Mouse (Mus musculus) thymus, adult 18-20 months (tissue): Measurements from ENCODE around the gene 4833427G06Rik.
"Not testable (repeated sequence)": the region's sequence is repeated elsewhere in the genome, so short reads cannot be mapped to it uniquely, and the experiment has no call there.

ENCODE experiments used
- DNase-seq, 2 experiments: peaks; one replicate each; pipeline ENCODE4 v3.0.0; 2022; ENCODE audit warnings: mixed read lengths in 2 of 2

4833427G06Rik gene

DNA sequence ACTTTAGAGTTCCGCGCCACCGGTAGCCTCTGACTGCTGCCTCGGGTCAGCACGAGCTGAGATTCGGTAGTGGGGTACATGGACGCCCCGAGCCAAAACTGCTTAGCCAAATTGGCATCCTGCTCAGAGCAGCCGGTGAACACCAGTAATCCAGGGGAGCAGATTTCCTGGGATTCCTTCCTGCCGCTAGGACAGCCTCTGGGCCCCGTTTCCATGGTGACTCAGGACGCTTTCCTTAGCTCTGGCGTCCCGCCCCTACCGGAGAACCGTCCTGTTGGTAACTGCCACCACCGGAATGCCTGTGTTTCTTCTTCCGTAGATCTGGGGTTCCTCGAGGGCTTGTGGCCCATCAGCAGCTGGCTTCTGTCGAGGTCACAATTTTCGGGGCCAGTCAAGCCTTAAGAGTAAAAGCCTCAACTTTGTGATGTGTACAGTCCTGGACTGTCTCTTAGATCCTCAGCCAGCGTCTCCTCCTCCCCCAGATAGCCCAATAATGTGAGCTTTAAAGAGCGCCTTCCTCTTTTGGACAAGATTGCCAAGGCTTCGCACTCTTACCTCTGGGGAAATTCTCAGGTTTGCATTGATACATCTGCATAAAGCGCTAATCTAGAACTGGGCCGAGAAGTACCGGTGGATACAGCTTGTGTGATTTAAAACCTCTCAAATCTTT, at the start of gene 4833427G06Rik:
4833427G06Rik (minus strand) TSS at position 323 of the 670 bp plus-strand sequence.
- DNase-seq, result no peak

DNA sequence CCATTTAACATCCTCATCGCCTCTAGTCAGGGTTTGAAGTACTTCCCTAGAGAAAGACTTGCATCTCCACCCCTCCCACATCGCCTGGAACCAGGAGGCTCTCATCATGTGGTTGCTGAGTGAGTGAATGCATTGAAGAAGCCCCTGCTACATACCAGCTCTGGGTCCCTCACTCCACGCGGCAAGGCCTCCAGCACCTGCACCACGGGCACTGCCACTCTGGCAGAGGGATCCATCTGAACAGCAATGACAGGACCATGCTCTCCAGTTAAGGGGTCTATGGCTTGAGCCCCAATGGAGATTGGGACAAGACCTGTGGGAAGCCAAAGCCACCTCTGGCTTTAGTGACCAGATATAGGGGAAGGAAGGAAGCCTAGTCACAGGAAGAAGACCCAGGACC, 45.4 kb upstream of the 4833427G06Rik start:
- DNase-seq, result no peak

DNA sequence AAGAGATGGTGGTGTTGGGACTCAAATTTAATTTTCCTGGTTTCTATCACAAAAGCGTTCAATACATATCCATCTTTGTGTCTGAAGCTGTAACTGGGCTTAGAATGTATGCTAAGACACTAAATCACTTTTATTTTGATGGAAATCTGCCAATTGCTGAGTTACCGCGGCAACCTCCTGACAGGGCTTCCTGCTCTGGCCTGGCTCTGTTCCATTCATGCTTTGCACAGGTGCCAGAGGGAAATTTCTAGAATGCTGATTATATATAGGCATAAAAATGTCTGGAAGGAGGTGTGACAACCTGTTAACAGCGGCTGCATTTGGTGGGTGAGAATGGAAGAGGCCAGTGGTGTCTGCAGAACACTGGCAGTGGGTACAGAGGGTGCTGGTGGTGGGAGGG, 44.6 kb upstream of the 4833427G06Rik start:
- DNase-seq, result no peak

DNA sequence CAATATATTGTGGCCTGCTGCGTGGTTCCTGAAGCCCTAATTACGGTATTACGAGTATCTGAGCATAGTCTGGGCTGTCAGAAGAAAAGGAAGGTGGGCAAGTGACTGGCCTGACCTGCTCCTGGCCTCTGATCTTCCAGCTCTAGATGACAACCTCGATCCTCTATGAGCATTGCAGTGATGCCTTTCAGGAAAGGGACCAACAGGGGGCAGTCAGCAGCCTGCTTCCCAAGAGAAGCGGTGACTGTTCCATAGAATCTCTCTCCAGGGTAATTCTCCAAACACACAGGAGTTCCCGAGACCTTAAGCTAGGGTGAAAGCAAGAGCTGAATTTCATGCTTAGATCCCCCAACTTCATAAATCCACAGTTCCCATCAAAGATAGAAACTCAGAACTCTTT, 42.3 kb upstream of the 4833427G06Rik start:
- DNase-seq, result no peak

DNA sequence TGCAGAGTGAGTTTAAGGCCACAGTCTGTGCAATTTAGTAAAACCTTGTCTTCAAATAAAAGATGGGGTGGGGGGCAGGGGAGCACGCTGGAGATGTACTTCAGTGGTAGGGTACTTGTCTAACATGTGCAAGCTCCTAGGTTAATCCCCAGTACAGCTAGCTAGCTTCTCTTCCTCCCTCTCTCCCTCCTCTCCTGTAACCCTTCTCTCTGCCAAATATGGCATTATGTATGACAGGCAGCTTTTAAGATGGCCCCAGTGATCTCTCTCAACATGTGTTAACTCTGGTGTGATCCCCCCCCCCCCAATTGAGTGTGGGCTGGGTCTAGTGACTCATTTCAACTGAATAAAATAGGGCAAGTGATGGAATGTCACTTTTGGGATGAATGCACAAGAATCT, 41.6 kb upstream of the 4833427G06Rik start:
- no peak for DNase-seq

DNA sequence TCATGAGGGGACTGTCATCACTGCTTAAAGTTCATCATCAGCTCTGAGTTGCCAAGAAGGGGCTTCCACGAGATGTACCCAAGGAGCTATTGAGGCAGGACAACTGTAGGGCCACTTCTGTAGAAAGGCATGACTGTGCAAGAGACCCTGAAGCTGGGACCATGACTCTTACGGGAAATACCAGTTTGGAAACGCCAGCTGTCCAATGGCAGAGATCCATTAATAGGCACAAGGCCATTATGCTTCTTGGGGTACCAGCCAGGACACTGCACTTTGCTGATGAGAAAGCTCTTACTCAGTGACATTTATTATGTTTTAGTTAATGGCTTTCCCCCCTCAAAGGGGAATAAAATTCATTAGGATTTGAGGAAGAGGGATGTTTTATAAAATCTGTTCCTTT, 38.8 kb upstream of the 4833427G06Rik start:
- no peak for DNase-seq

DNA sequence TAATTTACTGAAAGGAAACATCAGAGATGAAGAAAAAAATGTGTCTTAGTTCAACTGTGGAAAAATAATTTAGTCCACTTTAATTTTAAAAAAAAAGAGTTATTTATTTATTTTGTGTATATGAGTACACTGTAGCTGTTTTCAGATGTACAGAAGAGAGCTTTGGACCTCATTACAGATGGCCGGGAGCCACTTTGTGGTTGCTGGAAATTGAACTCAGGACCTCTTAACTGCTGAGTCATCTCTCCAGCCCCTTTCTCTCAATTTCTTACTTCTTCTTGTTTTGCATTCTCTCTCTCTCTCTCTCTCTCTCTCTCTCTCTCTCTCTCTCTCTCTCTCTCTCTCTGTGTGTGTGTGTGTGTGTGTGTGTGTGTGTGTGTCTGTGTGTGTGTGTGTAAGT, 37.5 kb upstream of the 4833427G06Rik start:
- DNase-seq, result not testable (repeated sequence)

DNA sequence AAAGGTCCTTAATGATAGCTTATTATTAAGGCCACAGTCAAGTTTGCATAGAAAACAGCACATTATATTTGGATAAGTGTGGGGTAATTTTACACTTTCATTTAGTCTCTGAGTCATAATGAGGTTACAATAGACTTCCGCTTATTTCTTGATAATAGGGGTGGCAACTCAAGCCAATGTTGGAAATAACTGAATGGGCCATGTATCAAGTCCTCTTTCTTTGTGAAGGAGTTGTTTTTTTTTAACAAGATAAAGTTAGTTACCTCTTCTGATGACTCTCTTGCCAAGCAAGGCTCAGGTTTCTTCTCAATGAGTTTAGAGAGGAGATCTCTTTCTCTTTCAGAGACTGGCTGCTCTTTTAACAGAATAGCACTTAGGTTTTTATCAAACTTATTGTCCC, 36.4 kb upstream of the 4833427G06Rik start:
- DNase-seq, result no peak

DNA sequence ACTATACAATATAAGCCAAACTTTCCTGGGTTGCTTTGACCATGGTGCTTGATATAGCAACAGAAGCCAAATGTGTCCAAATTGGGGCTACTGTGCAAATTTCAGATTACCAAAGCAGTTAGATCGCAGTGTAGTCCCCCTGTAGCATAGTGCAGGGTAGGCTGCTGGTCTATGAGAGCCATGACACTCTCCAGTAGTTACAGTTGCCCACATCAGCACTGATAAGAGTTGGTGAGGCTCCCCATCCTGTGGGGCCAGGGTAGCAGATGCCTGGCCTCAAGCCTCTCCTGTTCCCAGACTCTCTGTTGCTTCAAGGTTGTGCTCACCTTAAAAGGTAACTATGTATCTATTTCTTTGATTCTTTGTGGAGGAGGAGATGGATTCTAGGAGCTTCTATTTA, 36.0 kb upstream of the 4833427G06Rik start:
- no peak for DNase-seq

DNA sequence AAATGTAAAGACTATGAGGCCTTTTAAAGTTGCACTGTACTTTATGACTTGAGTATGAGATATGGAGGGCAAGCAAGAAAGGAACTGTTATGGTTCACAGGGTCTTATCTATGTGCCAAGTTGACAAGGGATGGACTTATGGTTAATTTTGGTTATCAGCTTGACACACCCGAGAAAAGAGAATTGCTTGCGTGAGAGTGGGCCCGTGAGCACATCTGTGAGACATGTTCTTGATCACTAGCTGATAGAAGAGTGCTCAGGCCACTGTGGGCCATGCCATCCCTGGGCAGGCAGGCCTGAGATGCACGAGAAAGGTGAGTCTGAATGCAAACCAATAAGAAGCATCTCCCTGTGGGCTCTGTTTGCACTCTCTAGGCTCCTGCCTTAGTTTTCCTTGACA, 35.6 kb upstream of the 4833427G06Rik start:
- DNase-seq, result no peak

DNA sequence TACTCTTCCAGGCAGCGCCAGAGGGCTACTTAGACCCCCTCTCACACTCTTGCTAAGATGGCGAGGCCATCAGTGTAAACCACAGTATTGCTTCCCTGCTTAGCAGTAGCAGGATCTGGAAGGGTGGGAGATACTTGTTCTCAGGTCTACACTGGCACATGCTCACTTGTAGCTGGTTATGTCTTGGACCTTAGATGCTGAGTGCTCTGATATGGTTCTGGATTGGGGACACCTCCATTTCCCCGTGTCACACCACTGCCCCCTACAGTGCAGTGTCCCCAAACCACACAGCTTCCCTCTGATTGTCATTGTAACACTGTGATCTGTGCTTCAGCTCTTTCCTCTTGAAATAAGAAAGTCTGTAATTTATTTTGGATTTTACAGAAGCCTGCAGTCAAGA, 35.1 kb upstream of the 4833427G06Rik start:
- DNase-seq, result no peak

DNA sequence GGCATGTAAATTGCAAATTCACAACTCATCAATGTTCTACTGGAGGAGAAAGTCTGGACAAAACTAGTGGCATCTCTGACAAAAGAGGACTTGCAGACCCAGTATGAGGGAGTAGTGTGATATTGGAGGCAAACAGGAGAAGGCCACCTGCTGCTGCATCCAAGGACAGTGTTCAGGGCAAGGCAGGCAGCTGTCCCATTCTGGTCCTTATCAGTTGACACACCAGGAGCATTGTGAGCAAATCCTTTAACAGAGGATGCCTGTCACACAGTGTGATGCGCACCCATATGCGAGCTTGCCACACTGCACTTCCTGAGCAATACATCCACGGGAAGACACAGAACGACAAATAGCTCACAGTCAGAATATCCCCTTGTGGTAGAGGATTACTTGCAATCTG, 12.9 kb upstream of the 4833427G06Rik start:
- DNase-seq, result no peak

DNA sequence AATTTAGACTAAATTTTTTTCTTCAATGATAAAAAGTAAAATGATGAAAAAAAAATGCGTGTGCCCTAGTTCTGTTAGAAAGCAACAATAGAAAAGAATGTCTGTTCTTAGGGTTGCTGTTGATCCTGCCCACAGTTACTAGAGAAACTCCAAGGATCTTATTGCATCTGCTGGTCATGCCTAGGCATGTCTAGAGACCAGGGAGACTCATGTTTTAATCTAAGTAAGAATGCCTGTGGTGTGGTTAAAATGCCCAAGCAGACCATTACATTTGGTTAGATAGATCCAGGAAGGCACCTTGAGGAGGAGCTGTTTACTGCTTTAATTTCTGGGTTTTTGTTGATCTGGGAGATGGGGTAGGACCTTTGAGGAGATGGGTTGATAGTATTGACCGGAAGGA, 3.9 kb upstream of the 4833427G06Rik start:
- no peak for DNase-seq

DNA sequence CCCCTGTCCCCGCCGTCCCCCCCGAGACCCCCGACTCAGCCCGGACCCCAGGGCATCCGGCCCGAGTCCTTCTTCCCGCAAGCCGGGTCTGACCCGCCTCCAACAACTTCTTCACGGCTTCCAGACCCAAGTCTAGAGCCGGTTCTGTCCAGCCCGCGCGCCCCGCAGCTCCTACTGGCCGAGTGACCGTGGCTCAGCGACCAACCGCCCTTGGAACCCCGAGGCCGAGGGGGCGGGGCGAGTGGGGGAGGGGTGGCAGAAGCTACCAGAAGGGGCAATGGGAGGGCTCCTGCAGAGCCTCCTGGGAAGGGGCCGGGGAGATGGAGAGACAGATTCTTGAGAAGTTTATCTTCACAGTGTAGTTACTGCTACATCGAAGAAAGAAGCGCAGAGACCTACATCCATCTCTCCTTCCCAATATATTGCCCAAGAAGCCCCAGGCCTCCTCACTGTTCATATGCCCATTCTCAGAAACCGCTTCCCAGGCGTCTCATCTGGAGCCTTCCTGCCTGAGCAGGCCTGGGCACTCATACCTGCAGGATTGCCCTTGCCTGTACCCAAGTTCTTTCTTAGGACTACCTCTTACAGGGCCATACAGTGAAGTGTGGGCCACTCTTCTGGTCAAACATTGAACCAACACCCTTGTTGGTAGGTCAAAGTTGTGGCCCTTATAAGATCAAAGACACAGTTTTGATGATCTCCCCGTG, 2.1 kb upstream of the 4833427G06Rik start:
- no peak for DNase-seq

DNA sequence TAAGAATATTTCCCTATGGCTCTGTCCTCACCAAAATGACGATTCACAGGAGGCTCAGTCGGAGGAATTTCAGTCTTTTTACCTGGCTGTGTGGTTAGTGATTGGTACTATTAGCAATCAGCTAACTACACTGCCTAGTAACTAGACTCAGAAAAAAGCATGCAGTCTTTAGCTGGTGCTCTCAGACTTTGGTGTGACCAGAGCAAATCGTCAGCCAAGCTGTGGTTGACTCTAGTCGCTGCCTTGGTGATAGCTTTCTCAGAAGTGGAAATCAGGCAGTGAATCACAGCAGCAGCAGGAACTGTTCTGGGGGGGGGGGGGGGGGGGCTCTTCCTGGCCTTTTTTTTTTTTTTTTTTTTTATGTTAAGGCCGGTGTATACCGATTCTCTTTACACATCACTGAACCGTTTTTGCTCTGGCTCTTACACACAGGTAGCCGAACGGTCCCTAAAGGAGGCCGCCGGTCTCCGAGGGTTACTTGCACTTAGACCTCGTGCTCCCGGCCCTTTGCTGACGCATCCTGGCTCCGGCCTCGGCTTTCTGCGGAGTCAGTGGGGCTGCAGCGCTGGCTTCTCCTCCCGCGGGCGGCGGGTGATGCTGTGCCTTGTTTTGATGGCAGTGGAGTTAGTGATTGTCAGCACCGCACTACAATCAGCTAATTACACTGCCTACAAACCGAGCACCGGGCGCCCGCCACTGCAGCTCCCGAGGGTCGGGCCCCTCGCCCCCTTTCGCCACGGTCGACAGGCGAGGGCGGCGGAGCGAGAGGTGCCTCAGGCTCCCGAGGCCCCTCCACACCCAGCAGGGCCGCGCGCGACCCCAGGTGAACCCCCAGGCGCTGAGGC, 1.3 kb upstream of the 4833427G06Rik start:
- DNase-seq, result no peak

DNA sequence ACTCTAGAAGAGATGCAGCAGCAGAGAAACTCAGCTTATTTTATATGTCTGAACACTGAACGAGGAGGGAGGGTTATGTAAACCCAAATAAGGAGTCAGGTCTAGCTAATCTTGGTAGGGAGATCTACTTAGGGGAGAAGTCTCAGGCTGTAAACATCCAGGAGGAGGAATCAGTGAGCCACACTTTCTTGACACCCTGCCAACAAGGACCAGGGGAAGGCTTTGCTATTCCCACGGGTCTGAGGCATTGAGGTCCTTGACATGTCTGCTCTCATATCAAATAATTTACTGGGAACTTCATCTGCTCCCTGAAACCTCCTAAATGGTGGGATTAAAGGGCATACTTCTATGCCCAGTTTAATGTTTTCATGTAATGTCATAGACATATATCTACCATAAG, 5.6 kb downstream of the 4833427G06Rik start:
- DNase-seq, result no peak

DNA sequence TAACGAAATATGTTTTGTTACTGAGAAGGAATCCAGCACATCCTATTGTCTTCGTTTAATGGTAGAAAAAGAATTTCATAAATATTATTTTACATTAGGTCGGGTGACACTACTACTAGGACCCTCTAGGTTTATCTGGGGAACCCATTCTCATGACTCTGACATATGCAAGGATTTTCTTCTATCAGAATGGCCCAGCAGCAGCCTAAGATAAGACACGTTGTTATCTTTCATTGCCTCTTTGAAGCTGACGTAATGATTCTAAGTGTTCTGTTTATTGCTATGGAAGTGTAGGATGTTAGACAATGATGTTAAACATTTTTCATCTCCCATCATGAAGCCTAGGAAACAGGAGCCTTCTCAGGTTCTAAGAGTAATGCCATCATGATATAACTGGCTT, 8.2 kb downstream of the 4833427G06Rik start:
- no peak for DNase-seq

DNA sequence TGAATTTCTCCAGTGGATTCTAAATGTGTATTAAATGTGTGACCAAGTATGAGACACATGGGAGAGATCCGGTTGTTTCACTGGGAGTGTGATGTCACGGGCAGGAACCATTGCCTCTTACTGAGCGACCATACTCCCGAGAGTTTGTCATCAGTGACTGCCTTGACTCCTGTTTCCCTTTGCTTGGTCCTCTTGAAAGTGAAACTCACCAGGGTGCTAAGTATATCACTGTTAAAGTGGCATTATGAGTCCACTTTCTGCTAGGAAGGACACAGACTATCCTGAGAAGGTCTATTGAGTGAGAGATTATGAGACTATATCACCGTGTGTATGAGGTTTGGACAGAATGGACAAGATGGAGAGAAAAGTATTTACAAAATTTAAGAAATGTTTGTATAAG, 20.3 kb downstream of the 4833427G06Rik start:
- no peak for DNase-seq

DNA sequence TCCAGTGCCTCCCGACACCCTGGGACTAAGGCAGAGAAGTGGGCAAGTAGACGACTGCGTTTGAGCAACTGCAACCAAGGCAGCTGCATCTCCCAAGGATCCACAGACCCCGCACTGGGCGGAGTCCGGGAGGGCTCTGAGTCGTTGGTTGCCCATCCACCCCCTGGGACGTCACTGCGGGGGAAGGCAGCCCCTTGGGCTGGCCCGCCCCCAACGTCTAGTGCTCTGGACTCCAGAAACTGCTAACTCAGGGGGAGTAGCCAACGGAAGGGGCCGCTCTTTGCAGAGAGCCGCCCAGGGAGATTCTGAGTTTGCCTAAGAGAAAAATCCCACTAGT, 24.9 kb downstream of the 4833427G06Rik start, which contains the start of gene Layn:
Layn (minus strand) TSS at position 116 of the 337 bp plus-strand sequence.
- DNase-seq, result peak; percentile 39 to 46

DNA sequence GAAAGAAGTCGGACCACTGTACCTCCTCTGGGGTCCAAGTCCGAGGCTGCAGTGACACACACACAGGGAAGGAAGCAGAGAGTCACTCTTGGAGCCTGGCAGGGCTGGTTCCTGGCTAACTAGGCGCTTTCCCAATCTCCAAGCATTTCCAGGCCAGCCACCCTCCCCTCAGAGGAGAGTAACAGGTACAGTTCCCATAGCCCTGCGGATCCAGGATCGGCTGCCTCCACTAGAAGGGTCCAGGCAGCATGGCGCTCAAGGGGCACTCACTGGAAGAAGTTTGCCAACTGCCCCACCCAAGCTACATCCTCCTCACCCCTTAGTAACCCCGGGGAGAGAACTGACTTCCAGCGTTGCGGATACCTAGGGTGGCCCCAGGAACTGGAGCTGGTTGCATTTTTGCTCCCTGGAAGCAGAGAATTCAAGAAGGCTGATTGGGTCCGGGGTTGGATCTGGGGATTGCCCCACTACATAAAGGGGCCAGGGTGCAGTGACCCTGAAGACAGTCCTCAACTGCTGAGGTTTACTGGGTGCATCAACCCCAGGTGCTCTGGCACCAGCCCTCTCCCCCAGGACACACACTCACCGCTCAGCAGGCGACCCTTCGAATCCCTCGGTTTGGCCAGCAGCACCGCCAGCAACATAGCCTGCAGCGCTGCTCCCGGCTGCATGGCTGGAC, 25.4 kb downstream of the 4833427G06Rik start:
- peak in 1 of 2 experiments; percentile 5 for DNase-seq

DNA sequence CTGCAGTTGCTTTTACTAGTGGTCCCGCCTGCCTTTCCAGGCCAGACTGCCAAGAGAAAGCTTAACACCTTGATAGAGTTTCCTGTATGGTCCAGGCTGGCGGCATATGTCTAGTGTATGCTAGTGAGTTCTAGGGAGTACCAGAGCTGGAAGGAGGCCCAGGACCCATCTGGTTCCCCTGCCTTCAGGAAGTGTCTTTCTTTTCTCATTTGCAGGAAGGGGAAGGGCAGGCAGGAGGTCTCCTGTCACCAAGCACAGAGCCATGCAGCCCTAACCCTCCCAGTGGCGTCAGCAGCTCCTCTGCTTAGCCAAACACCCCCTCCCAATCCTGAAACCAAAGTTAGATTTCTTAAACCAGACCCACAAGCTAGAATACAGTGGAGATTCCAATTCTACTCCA, 26.1 kb downstream of the 4833427G06Rik start:
- no peak for DNase-seq

DNA sequence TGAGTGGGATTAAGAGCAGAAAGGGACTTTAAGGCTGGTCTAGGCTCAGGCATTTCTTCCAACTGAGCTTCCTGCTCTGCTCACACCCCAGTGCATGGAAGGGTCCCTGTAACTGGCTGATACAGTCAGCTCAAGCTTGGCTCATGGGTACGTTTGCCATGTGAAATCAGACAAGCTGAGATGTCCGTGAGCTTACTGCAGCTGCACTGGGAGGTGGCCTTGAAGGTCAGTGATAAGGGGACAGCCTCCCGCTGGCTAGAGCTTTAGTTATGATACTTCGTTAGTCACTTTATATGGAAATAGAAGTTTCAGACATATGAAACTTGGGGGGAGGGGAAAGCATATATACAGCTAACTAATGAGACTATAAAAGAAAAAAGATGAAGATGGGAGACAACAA, 31.1 kb downstream of the 4833427G06Rik start:
- no peak for DNase-seq

DNA sequence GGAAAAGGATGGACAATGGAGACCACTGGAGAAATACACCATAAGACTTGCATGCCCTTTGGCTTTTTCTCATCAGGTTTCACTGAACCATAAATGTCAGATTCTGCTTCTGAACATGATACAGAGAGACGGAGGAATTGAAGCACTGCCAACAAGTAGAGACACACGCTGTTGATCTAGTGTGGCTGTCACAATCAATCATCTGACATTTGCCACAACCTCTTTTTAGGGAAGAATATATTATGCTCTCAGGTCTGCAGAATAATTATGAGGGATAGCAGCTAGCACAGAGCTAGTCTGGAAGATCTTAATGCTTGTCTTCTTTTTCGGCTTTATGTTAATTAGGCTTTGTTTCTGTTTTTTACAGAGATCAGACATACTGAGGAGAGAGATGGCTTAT, 33.7 kb downstream of the 4833427G06Rik start:
- no peak for DNase-seq
